Mouse (Mus musculus) lung, postnatal 25 days (tissue): ENCODE data around the gene Olfr1156.

Experiments used
- DNase-seq: peaks from one replicate; pipeline ENCODE4 v3.0.0; 2022; ENCODE audit warnings: low spot score

The Olfr1156 gene

DNA sequence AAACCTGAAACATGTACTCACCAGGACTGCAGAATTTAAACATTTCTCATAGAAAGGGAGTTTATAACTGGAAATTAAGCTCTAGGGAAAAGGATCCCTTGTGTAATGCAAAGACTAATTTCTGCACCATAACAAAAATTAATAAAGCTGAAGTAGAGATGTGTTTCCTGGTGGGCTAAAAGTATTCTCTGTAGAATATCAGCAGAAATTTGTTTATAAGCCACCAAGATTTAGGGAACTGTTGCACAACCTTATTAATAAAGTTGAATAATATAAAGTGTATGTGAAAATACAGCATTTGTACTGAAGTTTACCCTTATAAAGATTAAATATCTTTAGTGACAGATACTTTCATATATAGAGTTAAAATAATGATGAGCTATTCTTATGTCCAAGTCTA lies at the start of gene Olfr1156:
Gene Olfr1156, minus strand, starts transcription at position 101 of the 400 bp plus-strand sequence.
- DNase-seq, result no peak

DNA sequence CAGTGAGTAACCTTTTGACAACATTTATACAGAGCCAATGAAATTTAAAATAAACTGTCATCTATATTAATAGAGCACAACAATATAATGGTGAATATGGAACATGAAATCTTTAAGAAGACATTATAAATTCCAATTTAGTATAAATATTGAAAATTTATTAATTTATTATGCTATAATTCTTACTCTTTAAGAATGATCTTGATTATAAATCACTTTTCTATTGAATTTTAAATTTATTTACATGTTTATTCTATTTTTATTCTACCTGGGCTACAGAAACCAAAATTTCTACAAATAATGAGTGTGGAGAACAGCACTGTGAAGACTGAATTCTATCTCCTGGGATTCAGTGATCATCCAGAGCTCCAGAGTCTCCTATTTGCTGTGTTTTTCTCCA lies 36.9 kb upstream of the Olfr1156 start, which contains the start of gene Olfr1158:
Gene Olfr1158, plus strand, starts transcription at position 301 of the 400 bp plus-strand sequence.
- no peak for DNase-seq

DNA sequence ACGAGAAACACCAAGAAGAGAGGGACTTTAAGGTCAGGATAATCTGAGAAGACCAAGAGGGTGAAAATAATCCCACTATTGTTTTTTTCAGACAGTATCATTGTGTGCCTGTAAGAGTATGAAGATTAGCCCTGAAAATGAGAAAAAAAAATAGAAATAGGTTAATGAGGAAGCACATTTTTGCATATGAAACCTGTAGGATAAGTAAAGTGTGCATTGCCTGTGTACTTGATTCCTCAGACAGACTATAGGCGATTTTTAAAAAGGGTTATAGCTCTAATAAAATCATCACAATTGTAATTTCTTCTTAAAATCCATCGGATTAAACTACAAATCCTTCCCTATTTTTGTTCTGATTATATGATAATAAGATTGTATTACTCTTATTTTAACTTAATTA lies 21.7 kb upstream of the Olfr1156 start, which contains the start of gene Olfr74:
Gene Olfr74, minus strand, starts transcription at position 101 of the 400 bp plus-strand sequence.
- no peak for DNase-seq

DNA sequence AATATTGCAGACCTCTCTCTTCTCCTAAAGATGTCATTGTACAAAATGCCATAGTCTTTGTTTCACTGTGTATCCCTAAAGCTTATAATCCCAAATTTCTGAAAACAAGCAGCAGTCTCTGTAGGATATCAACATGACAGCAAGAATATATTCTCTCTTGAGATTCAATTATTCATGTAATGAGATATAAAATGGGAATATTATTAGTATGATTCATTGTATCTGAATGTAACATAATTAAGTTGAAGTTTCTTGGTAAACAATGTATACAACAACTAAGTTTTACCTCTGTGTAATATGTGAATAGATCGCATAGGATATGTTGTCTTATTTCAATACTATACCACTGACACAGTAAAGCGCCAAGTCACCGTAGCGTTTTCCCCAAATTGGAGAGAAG lies 15.3 kb upstream of the Olfr1156 start, which contains the start of gene Olfr1157:
Gene Olfr1157, minus strand, starts transcription at position 101 of the 400 bp plus-strand sequence.
- DNase-seq, result no peak

DNA sequence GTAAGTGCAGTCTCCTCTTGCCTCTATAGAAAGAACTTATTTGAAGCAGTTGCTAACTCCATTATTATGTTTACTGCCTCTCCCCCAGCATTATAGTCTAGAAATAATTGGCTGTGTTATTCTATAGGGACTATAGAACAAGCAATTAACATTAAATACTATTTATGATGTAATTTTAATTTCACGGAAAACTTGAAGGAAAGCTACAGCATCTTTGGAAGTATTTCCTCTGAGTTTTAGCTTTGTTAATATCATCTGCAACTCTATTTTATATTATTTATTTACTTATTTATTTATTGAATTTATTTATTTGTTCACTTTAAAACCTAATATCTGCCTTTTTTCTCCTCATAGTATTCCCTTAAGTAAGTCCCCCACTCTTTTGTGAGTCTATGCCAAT lies 7.9 kb downstream of the Olfr1156 start, which contains the start of gene Olfr1155:
Gene Olfr1155, minus strand, starts transcription at position 101 of the 400 bp plus-strand sequence.
- no peak for DNase-seq

DNA sequence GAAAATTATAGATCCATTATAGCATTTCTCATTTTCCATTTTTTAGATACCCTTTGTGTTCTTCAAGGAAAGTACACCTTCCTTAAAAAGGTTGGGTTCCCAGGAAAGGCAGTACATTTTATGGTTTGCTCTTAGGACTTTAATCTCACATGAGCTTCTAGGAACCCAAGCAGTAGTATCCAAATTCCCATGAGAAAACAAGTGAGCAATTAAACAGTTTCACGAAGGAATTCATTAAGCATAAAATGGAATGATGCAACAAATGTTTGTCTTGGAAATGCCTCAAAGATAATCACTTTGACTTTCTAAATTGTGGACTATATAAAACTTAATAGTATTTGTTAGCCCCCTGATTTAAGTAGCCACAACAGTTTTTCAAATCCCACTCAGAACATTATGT lies 47.8 kb downstream of the Olfr1156 start, which contains the start of gene Olfr1154:
Gene Olfr1154, minus strand, starts transcription at position 101 of the 400 bp plus-strand sequence.
- no peak for DNase-seq
